Mouse (Mus musculus): ENCODE data around the gene Acox3.

Acox3 gene

GRCm38 (mm10) chr5:35648230-35648629 lies 65.4 kb downstream of the Acox3 start:
- no peak for DNase-seq (ENCODE audit: low spot score in 2 of 2)

GRCm38 (mm10) chr5:35652319-35652718 lies 69.5 kb downstream of the Acox3 start:
- no peak for DNase-seq (ENCODE audit: low spot score in 2 of 2)

- no peak for DNase-seq (ENCODE audit: low spot score in 2 of 2)
These were observed 70.0 kb downstream of the Acox3 start for GRCm38 (mm10) chr5:35652872-35653271.

GRCm38 (mm10) chr5:35653743-35654395 lies 71.0 kb downstream of the Acox3 start:
- no peak for DNase-seq (ENCODE audit: low spot score in 2 of 2)

GRCm38 (mm10) chr5:35655753-35656485 lies 73.1 kb downstream of the Acox3 start:
- DNase-seq (ENCODE audit: low spot score in 2 of 2) = no peak

GRCm38 (mm10) chr5:35659503-35659902 lies 76.7 kb downstream of the Acox3 start:
- DNase-seq (ENCODE audit: low spot score in 2 of 2) = no peak

- DNase-seq (ENCODE audit: low spot score in 2 of 2) = no peak
These were observed 78.4 kb downstream of the Acox3 start for GRCm38 (mm10) chr5:35661210-35661609.

GRCm38 (mm10) chr5:35662021-35662545 lies 79.2 kb downstream of the Acox3 start:
- DNase-seq (ENCODE audit: low spot score in 2 of 2) = no peak

All from frontal cortex, postnatal 36 days (tissue).